Mouse (Mus musculus): Measurements from ENCODE around the gene Elf2. TPM values are rescaled to one million over a fixed set of nuclear protein-coding genes. Genes with fewer than 3 reads are reported as not detected.

Gene Elf2
- total and polyA plus RNA-seq, 3 experiments, result 38.0 to 53.3 (median 46.5) TPM

DNA sequence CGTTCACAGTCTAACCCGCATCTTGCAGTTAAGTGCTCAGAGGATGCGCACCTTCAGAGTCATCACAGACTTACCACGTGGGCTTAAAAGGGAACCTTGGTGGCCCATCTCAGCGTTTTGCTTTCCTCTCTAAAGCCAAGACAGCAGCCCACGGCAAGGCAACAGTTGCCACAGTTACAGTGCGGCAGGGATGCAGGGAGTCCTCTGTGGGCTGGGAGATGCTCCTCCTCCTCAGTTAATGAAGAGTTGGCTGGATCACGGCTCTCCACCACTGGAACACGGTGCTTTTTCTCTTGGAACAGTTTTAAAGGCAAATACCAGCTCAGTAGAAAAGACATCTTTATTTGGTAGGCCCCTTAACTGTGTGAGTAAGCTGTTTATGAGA is 111.7 kb downstream of the Elf2 start (continued):
- no peak for TF ChIP-seq CHD1 (IDR thresholded peaks at IDR 0.05; ENCODE audit: low read depth, low read length)

DNA sequence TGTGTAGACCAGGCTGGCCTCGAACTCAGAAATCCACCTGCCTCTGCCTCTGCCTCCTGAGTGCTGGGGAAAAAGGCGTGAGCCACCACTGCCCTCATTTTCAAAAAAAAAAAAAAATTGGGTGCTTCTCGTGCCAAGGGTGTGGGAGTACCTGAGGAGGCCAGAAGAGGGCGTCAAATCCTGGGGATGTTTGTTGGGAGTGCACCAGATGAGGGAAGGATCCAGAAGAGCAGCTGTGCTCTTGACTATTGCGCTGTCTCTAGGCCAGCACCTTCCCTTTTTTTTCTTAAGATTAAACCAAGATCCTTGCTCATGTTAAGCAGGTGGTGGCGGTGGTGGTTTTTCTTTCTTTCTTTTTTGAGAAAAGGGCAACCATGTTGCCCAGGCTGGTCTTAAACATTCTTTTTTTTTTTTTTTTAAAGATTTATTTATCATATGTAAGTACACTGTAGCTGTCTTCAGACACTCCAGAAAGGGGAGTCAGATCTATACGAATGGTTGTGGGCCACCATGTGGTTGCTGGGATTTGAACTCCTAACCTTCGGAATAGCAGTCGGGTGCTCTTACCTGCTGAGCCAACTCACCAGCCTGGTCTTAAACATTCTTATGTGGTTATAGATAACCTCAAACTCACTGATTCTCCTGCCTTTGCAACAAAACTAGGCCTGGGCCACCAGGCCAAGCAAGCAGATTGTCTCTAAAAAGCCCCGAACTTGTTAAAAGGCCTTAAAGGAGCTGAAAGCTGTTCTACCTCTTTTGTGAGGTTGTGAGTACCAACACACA is 112.2 kb downstream of the Elf2 start:
- no peaks in the 10 kb centered on the region for H3K27me3 ChIP-seq (ENCODE audit: control insufficient read depth in 1 of 2, insufficient read depth in 2 of 2, low read length in 2 of 2)
- DNase-seq (ENCODE audit: low read depth, low spot score), result peak; percentile 89
- peaks cover 34 to 65% of the 10 kb centered on the region in 2 experiments for H3K4me1 ChIP-seq (ENCODE audit: control insufficient read depth in 1 of 2, insufficient read depth in 2 of 2, low read length in 2 of 2)
- peaks cover 0 to 75% of the 10 kb centered on the region in 2 experiments; a peak in 2 of 4 replicates for H3K36me3 ChIP-seq (ENCODE audit: control insufficient read depth in 1 of 2, insufficient read depth in 2 of 2, low read length in 2 of 2)
- no peak overlapping the region for H3K4me3 ChIP-seq (ENCODE audit: control insufficient read depth in 1 of 2, insufficient read depth in 1 of 2, low read depth in 2 of 2, low read length in 2 of 2)
- H3K27ac ChIP-seq (ENCODE audit: control insufficient read depth, low read depth, low read length), result peak overlapping the region; percentile 51
- no peaks in the 10 kb centered on the region for H3K9me3 ChIP-seq (replicated peaks; ENCODE audit: insufficient read depth, low read length)
- H3K9ac ChIP-seq (ENCODE audit: control insufficient read depth, low read depth, low read length, poor library complexity, severe bottlenecking), result no peak overlapping the region
- peaks cover 54% of the 10 kb centered on the region for H3K79me2 ChIP-seq (ENCODE audit: control insufficient read depth, insufficient read depth, low read length, poor library complexity)
- no peak for TF ChIP-seq POLR2AphosphoS2 (IDR thresholded peaks at IDR 0.05; ENCODE audit: low read length)
- TF ChIP-seq MAZ (IDR thresholded peaks at IDR 0.05; ENCODE audit: low read depth, low read length), result no peak
- TF ChIP-seq MAFK (IDR thresholded peaks at IDR 0.05; ENCODE audit: borderline replicate concordance, low read depth, low read length), result no peak
- TF ChIP-seq MYC (IDR thresholded peaks at IDR 0.05; ENCODE audit: low read depth, low read length), result peak; percentile 61; the same call in 1 of the 2 replicates
- no peak for TF ChIP-seq GABPA (IDR thresholded peaks at IDR 0.05; ENCODE audit: low read depth, low read length)
- no peak for TF ChIP-seq MEF2A (IDR thresholded peaks at IDR 0.05; ENCODE audit: extremely low read depth, insufficient replicate concordance, low read depth, low read length, poor library complexity, severe bottlenecking)
- TF ChIP-seq USF1 (IDR thresholded peaks at IDR 0.05; ENCODE audit: low read depth, low read length), result no peak
- TF ChIP-seq NRF1 (IDR thresholded peaks at IDR 0.05; ENCODE audit: insufficient read depth, low read depth, low read length, poor library complexity, severe bottlenecking), result no peak
- TF ChIP-seq ZC3H11A (IDR thresholded peaks at IDR 0.05; ENCODE audit: low read depth, low read length), result no peak; the same call in 1 of the 2 replicates
- peak; percentile 92 for TF ChIP-seq ETS1 (IDR thresholded peaks at IDR 0.05; ENCODE audit: low read depth, low read length)
- no peak for TF ChIP-seq ZKSCAN1 (IDR thresholded peaks at IDR 0.05; ENCODE audit: low read depth, low read length)
- no peak for TF ChIP-seq POLR2AphosphoS5 (IDR thresholded peaks at IDR 0.05; ENCODE audit: borderline replicate concordance, low read depth, low read length)
- TF ChIP-seq E2F4 (IDR thresholded peaks at IDR 0.05; ENCODE audit: borderline replicate concordance, low read depth, low read length), result no peak
- peak in 1 of 2 experiments; percentile 24; a peak in 1 of 4 replicates for TF ChIP-seq EP300 (IDR thresholded peaks at IDR 0.05; ENCODE audit: low read depth in 1 of 2, low read length in 2 of 2)
- TF ChIP-seq CTCF (IDR thresholded peaks at IDR 0.05 in 2 of 3, conservative IDR thresholded peaks at IDR 0.05 in 1 of 3; ENCODE audit: control insufficient read depth in 1 of 3, insufficient read depth in 1 of 3, low read depth in 2 of 3, low read length in 3 of 3, poor library complexity in 1 of 3, severe bottlenecking in 1 of 3), result peak; percentile 60 to 73 (median 70)
- TF ChIP-seq MAX (IDR thresholded peaks at IDR 0.05; ENCODE audit: low read length), result 0 out of 2 replicates have a peak, but pooled peaks have one; percentile 16
- no peak for TF ChIP-seq TAL1 (IDR thresholded peaks at IDR 0.05; ENCODE audit: low read length)
- no peak for TF ChIP-seq ELF1 (IDR thresholded peaks at IDR 0.05; ENCODE audit: low read depth, low read length)
- peak; percentile 29 for TF ChIP-seq RAD21 (IDR thresholded peaks at IDR 0.05; ENCODE audit: low read depth, low read length)
- peak; percentile 57 for TF ChIP-seq TCF12 (IDR thresholded peaks at IDR 0.05; ENCODE audit: low read depth, low read length)
- no peak for TF ChIP-seq JUND (IDR thresholded peaks at IDR 0.05; ENCODE audit: low read depth, low read length)
- TF ChIP-seq SMC3 (IDR thresholded peaks at IDR 0.05; ENCODE audit: low read depth, low read length), result peak; percentile 45; the same call in 1 of the 2 replicates
- TF ChIP-seq RCOR1 (IDR thresholded peaks at IDR 0.05; ENCODE audit: low read depth, low read length), result no peak
- TF ChIP-seq UBTF (IDR thresholded peaks at IDR 0.05; ENCODE audit: borderline replicate concordance, insufficient read depth, low read depth, low read length), result no peak
- TF ChIP-seq CHD2 (IDR thresholded peaks at IDR 0.05; ENCODE audit: low read length), result no peak
- no peak for TF ChIP-seq POLR2A (IDR thresholded peaks at IDR 0.05; ENCODE audit: control insufficient read depth in 1 of 2, insufficient read depth in 1 of 2, low read depth in 1 of 2, low read length in 2 of 2, poor library complexity in 1 of 2)
- TF ChIP-seq CHD1 (IDR thresholded peaks at IDR 0.05; ENCODE audit: low read depth, low read length), result no peak
- TF ChIP-seq USF2 (IDR thresholded peaks at IDR 0.05; ENCODE audit: borderline replicate concordance in 1 of 2, insufficient read depth in 1 of 2, low read depth in 1 of 2, low read length in 2 of 2), result no peak
- peak; percentile 18; the same call in 1 of the 2 replicates for TF ChIP-seq BHLHE40 (IDR thresholded peaks at IDR 0.05; ENCODE audit: borderline replicate concordance, low read depth, low read length)
- no peak for TF ChIP-seq ZMIZ1 (IDR thresholded peaks at IDR 0.05; ENCODE audit: low read depth, low read length)
- no peak for TF ChIP-seq HCFC1 (IDR thresholded peaks at IDR 0.05; ENCODE audit: low read depth, low read length)
- TF ChIP-seq MYB (IDR thresholded peaks at IDR 0.05; ENCODE audit: low read depth, low read length), result no peak
- TF ChIP-seq ZNF384 (IDR thresholded peaks at IDR 0.05; ENCODE audit: low read depth, low read length), result peak; percentile 97
